Mouse (Mus musculus): ENCODE results near the gene Msh6.
"Not testable (repeated sequence)": the region's sequence is repeated elsewhere in the genome, so short reads cannot be mapped to it uniquely, and the experiment has no call there.

DNA sequence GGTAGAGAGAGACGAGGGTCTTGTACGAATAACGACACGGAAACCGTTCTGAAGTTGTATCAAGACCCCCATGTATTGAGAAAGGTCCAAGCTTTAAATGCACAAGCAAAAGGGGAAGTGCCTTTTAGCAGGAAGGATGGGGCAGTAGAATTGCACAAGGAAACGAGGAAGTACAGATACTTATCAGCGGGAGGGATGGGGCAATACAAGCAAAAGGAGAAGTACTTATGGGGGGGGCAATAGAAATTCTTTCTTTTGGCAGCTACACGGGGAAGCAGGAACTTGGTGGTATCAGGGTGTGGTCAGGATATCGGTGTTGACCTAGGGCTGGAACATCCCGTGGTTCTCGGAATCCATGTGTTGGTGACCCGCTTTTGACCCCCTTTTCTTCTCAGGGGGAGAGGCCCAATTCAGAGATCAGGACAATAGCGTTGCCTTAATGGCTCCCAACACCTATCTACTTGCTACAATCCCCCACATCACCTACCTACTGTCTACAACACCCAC is 20.2 kb upstream of the Msh6 start:
- TF ChIP-seq CTCF, EP300 (IDR thresholded peaks at IDR 0.05; ENCODE audit: low read depth): not testable (repeated sequence)
